Mouse (Mus musculus) forebrain, embryonic 11.5 days (tissue): ENCODE data around the gene Pld5. TPM values are rescaled to one million over a fixed set of nuclear protein-coding genes. Genes with fewer than 3 reads are reported as not detected.

Experiments used
- ATAC-seq: fragments of 200-750 bp; cut with Nextera tagmentation; replicated peaks from 2 replicates; pipeline ENCODE4 v1.8.0; 2017; ENCODE audit warnings: moderate TSS enrichment; ENCODE audit not compliant: low FRiP score
- DNase-seq: peaks from one replicate; pipeline ENCODE4 v3.0.0-alpha.2; 2017; ENCODE audit warnings: low spot score
- H3K27ac ChIP-seq: fragments of 300-500 bp; sonication (generic); 2 replicates; pipeline ENCODE4 v1.5.1; 2014; ENCODE audit warnings: low read depth, low read length
- H3K27me3 ChIP-seq: fragments of 300-500 bp; sonication (generic); 2 replicates; pipeline ENCODE4 v1.6.1; 2014; ENCODE audit warnings: mild to moderate bottlenecking, low read length, mixed read lengths; ENCODE audit not compliant: control insufficient read depth, insufficient read depth
- H3K36me3 ChIP-seq: fragments of 300-500 bp; sonication (generic); 2 replicates; pipeline ENCODE4 v1.6.1; 2014; ENCODE audit warnings: mild to moderate bottlenecking, low read length, moderate library complexity, mixed read lengths; ENCODE audit not compliant: control insufficient read depth, insufficient read depth
- H3K4me1 ChIP-seq: fragments of 300-500 bp; sonication (generic); replicated peaks from 2 replicates; pipeline ENCODE4 v1.6.1; 2014; ENCODE audit warnings: low read length, mixed read lengths; ENCODE audit not compliant: control insufficient read depth, insufficient read depth
- H3K4me2 ChIP-seq: fragments of 300-500 bp; sonication (generic); 2 replicates; pipeline ENCODE4 v1.6.1; 2014; ENCODE audit warnings: low read depth, mild to moderate bottlenecking, low read length, moderate library complexity, mixed read lengths; ENCODE audit not compliant: severe bottlenecking
- H3K4me3 ChIP-seq: fragments of 300-500 bp; sonication (generic); 2 replicates; pipeline ENCODE4 v1.5.1; 2014; ENCODE audit warnings: low read depth, low read length
- H3K9ac ChIP-seq: fragments of 300-500 bp; sonication (generic); 2 replicates; pipeline ENCODE4 v1.6.1; 2014; ENCODE audit warnings: low read length
- H3K9me3 ChIP-seq: fragments of 300-500 bp; sonication (generic); 2 replicates; pipeline ENCODE4 v1.6.1; 2016; ENCODE audit warnings: low read length, mixed read lengths; ENCODE audit not compliant: control insufficient read depth
- WGBS: fragments of 180-500 bp; shearing (Covaris S2); extraction: QIAGEN DNeasy Blood & Tissue Kit; methylation state at CpG from one replicate; pipeline ENCODE4 v1.1.7; 2014; 5-methylcytosine and 5-hydroxymethylcytosine counted together
- polyA plus RNA-seq: library from polyadenylated mRNA; unstranded; fragments of >200 nt; fragmentation: Nextera tagmentation; extraction: Ambion mirVana; gene quantifications from 2 replicates; pipeline ENCODE4 v1.2.1, GENCODE M21; 2014

The Pld5 gene
- polyA plus RNA-seq, 1 experiment from 2014 or later, result 1.1 TPM

GRCm38 (mm10) chr1:176223794-176224193 lies 51.3 kb downstream of the Pld5 start:
- DNase-seq, result no peak
- Histone ChIP-seq H3K27me3 (no peaks in the 10 kb centered on the region), H3K36me3 (no peaks in the 10 kb centered on the region), H3K4me3 (no peak overlapping the region), H3K4me2 (no peak overlapping the region), H3K4me1 (no peaks in the 10 kb centered on the region), H3K27ac (no peak overlapping the region), H3K9ac (no peak overlapping the region), H3K9me3 (no peaks in the 10 kb centered on the region)
- no peak for ATAC-seq
- WGBS, result 92% methylated on average over 10 of the region's 10 CpGs

- DNase-seq (peak; percentile 88), ATAC-seq (peak; percentile 81)
- Histone ChIP-seq H3K9me3 (no peaks in the 10 kb centered on the region), H3K9ac (no peak overlapping the region), H3K4me1 (no peaks in the 10 kb centered on the region), H3K27me3 (no peaks in the 10 kb centered on the region), H3K27ac (no peak overlapping the region), H3K4me3 (no peak overlapping the region), H3K4me2 (no peak overlapping the region), H3K36me3 (no peaks in the 10 kb centered on the region)
- 7% methylated on average over 12 of the region's 12 CpGs for WGBS
Measured at GRCm38 (mm10) chr1:176223196-176223595, 51.9 kb downstream of the Pld5 start.

- Histone ChIP-seq H3K9ac (no peak overlapping the region), H3K9me3 (no peaks in the 10 kb centered on the region), H3K4me3 (no peak overlapping the region), H3K27me3 (no peaks in the 10 kb centered on the region), H3K4me1 (peaks cover 5% of the 10 kb centered on the region; the same call in 1 of the 2 replicates), H3K27ac (no peak overlapping the region), H3K4me2 (no peak overlapping the region), H3K36me3 (no peaks in the 10 kb centered on the region)
- no peak for DNase-seq
- WGBS, result 89% methylated on average over 5 of the region's 5 CpGs
- ATAC-seq, result no peak
Measured at GRCm38 (mm10) chr1:176218217-176218616, 56.9 kb downstream of the Pld5 start.

GRCm38 (mm10) chr1:176213645-176214221 lies 61.4 kb downstream of the Pld5 start:
- WGBS, result 41% methylated on average over 17 of the region's 17 CpGs
- no peak overlapping the region; the same call in 1 of the 2 replicates for H3K9ac ChIP-seq
- peak; percentile 71 for ATAC-seq
- peaks cover 7% of the 10 kb centered on the region; the same call in 1 of the 2 replicates for H3K4me1 ChIP-seq
- H3K27me3 ChIP-seq, result no peaks in the 10 kb centered on the region
- H3K9me3 ChIP-seq, result no peaks in the 10 kb centered on the region
- no peaks in the 10 kb centered on the region for H3K36me3 ChIP-seq
- no peak overlapping the region for H3K4me3 ChIP-seq
- DNase-seq, result peak; percentile 59
- no peak overlapping the region for H3K27ac ChIP-seq
- peak overlapping the region; percentile 30 for H3K4me2 ChIP-seq

- Histone ChIP-seq H3K27me3 (no peaks in the 10 kb centered on the region), H3K4me1 (peaks cover 7% of the 10 kb centered on the region; the same call in 1 of the 2 replicates), H3K9ac (no peak overlapping the region), H3K4me2 (peak overlapping the region; percentile 30; the same call in 1 of the 2 replicates), H3K27ac (no peak overlapping the region), H3K4me3 (no peak overlapping the region), H3K36me3 (no peaks in the 10 kb centered on the region), H3K9me3 (no peaks in the 10 kb centered on the region)
- ATAC-seq, result no peak
- no peak for DNase-seq
- 59% methylated on average over 9 of the region's 9 CpGs for WGBS
Measured at GRCm38 (mm10) chr1:176212922-176213644, 62.0 kb downstream of the Pld5 start.

- Histone ChIP-seq H3K4me3 (no peak overlapping the region), H3K4me1 (peaks cover 7% of the 10 kb centered on the region; the same call in 1 of the 2 replicates), H3K4me2 (no peak overlapping the region), H3K27me3 (no peaks in the 10 kb centered on the region), H3K9ac (no peak overlapping the region), H3K27ac (no peak overlapping the region), H3K9me3 (no peaks in the 10 kb centered on the region), H3K36me3 (no peaks in the 10 kb centered on the region)
- no peak for ATAC-seq
- DNase-seq, result no peak
- 100% methylated on average over 1 of the region's 1 CpGs for WGBS
Measured at GRCm38 (mm10) chr1:176210803-176211202, 64.3 kb downstream of the Pld5 start.

- Histone ChIP-seq H3K27me3 (no peaks in the 10 kb centered on the region), H3K4me2 (no peak overlapping the region), H3K9ac (no peak overlapping the region), H3K4me1 (no peaks in the 10 kb centered on the region; the same call in 1 of the 2 replicates), H3K9me3 (no peaks in the 10 kb centered on the region), H3K36me3 (no peaks in the 10 kb centered on the region), H3K4me3 (no peak overlapping the region), H3K27ac (no peak overlapping the region)
- WGBS, result 89% methylated on average over 2 of the region's 2 CpGs
- ATAC-seq (no peak), DNase-seq (no peak)
Measured at GRCm38 (mm10) chr1:176208014-176208413, 67.1 kb downstream of the Pld5 start.

- Histone ChIP-seq H3K4me2 (no peak overlapping the region), H3K36me3 (no peaks in the 10 kb centered on the region), H3K27ac (no peak overlapping the region), H3K9me3 (no peaks in the 10 kb centered on the region), H3K4me3 (no peak overlapping the region), H3K9ac (no peak overlapping the region), H3K4me1 (no peaks in the 10 kb centered on the region), H3K27me3 (no peaks in the 10 kb centered on the region)
- no peak for DNase-seq
- 88% methylated on average over 3 of the region's 3 CpGs for WGBS
- no peak for ATAC-seq
Measured at GRCm38 (mm10) chr1:176202360-176202759, 72.8 kb downstream of the Pld5 start.
